Mouse (Mus musculus) spleen, adult 12 weeks (tissue): ENCODE results near the gene Khnyn.
A peak's percentile ranks its signal among the peaks of the same experiment; 100 is the strongest.

Source experiments
- DNase-seq: peaks from one replicate; pipeline ENCODE4 v3.0.0; 2022; ENCODE audit warnings: low spot score

Khnyn gene

DNA sequence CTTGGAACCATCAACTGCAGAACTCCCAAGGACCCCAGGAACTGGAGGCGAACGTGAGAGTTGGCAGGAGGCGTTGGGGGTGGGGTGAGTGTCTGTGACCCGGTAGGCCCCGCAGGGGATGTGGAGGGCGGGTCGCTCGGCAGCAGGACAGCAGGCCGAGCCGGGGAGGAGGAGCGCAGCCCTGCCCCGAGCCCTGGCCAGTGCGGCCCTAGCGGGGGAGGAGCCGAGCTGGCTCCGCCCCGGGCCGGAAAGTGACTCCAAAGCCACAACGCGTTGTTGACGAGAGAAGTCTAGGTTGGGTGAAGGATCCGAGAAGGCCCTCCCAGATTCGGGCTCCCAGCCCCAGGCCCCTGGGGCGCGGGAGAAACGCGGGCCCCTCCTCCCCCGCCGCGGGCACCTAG, at the start of gene Khnyn:
Gene Khnyn, plus strand, starts transcription at position 235 of the 401 bp plus-strand sequence.
- peak; percentile 74 for DNase-seq

DNA sequence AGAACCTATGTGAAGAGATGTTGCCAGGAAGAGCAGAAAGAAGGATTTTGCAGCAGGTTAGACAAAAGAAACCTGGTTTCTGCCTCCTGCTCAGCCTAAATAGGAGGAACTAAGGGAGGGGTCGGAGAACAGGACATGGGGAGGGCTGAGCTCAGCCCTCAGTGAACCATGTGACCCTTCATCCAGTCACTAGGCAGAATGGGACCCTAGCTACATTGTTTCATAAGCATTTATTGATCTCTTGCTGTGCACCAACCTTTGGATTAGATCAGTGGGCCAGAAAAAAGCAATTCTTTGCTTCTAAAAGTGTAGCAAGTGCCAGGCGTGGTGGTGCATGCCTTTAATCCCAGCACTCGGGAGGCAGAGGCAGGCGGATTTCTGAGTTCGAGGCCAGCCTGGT, 46.4 kb upstream of the Khnyn start:
- no peak for DNase-seq

DNA sequence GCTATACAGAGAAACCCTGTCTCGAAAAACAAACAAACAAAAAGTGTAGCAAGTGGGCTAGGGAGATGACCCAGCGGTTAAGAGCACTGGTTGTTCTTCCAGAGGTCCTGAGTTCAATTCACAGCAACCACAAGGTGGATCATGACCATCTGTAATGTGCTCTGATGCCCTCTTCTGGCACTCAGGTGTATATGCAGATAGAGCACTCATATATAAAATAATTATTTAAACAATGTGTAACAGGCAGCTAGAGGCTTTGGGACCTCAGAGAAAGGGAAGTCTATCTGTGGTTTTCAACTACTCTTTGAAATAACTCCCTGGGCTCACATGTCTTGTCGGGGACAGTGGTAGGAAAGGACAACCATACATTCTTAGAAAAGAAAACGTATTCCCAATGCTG, 46.0 kb upstream of the Khnyn start:
- no peak for DNase-seq

DNA sequence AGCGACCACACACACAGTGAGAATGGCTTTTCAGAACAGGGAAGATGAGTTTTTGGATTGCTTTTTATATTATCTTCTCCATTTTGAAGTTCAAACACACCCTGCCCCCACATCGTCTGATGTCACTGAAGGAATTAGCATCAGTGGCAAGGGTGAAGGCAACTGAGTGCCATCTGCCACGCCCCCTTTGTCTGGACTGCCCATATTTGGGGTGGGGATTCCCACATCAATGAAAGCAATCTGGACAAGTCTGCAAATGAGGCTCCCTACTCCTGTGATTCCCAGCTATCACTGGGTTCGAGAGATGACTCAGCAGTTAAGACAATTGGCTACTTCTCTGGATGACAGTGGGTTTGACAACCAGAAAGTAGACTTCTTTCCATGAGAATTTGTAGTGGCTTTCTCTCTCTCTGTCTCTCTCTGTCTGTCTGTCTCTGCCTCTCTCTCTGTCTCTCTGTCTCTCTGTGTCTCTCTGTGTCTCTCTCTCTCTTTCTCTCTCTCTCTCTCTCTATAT, 43.8 kb upstream of the Khnyn start:
- no peak for DNase-seq

GRCm38 (mm10) chr14:55842794-55843193, 42.0 kb upstream of the Khnyn start:
- DNase-seq, result no peak

DNA sequence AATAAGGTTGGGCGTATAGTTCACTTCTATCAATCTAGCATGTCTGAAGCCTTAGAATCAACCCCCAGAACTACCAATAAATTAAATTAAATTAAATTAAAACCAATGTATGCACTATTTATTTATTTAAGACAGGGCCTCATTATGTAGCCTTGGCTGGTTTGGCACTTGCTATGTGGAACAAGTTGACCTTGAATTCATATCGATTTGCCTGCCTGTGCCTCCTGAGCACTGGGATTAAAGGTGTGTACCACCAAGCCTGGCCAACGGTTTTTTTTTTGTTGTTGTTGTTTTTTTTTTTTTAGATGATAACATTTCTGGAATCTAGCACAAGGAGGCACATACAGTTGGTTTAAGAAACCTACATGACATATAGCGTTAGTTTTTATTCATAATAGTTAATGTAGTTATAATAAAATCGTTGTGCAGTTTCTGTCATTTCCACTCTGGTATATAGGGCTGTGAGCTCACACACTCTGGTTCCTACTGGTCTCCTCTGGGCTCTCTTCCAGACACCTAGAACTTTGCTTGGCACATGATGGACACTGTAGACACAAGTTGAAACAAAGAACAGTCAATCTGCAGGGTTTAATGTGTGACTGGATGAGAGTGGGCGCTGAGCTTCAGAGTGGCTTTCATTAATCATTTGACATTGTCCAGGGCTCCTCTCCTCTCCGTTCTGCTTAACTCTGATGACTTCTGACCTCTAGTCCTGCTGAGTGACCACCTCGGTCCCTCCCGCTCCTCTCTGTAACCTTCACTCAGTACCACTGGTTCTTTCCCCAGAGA, 39.0 kb upstream of the Khnyn start:
- DNase-seq, result no peak

DNA sequence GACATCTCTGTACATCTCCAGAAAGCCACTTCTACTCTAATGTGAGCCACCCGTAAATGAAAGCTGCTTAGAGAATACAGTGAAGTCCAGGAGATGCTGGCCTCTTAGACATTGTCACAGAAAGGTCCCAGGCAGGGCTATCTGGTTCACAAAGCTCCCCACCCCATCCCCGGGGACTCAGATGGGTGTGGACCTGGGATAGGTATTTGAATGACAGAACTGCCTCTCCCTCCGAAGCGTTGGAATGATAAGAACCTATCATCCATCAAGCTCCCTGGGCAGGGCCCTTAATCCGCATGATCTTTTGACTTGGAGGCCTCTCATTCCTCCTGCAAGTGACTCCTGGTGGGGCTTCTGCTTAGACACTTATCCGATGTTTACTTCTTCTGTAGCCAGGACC, 33.9 kb upstream of the Khnyn start:
- DNase-seq, result no peak

GRCm38 (mm10) chr14:55852646-55853551, 31.8 kb upstream of the Khnyn start:
- no peak for DNase-seq

DNA sequence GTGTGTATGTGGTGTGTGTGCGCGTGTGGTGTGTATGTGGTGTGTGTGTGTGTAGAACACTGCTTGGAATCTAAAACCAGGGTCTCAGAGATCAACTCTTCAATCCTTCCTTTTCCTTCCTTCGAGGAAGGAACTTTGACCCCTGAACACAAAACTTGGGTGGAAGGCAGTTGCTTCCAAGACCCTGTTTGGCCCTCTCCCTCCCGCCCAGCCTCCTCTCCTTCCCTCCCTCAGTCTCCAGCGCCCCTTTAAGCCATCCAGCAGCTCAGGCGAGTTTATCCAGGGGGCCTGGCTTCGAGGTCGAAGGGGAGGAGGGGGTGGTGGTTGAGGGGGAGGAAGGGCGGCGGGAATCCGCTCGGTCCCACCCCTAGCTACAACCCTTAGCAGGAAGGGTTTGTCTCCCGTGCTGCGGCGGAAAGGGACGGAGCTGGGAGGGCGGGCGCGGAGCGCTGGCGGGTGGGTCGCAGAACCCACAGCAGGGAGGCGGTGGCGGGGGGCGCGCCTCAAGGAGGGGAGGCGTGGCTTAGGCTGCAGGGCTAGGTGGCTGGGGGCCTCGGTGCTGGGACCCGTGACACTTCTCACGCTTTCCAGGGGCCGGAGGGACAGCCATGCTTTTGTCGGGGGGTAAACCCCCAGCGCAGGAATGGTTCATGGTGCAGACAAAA, 31.0 kb upstream of the Khnyn start, which contains the start of gene Nynrin:
Gene Nynrin, plus strand, starts transcription at position 390 of the 665 bp plus-strand sequence.
- DNase-seq, result no peak

DNA sequence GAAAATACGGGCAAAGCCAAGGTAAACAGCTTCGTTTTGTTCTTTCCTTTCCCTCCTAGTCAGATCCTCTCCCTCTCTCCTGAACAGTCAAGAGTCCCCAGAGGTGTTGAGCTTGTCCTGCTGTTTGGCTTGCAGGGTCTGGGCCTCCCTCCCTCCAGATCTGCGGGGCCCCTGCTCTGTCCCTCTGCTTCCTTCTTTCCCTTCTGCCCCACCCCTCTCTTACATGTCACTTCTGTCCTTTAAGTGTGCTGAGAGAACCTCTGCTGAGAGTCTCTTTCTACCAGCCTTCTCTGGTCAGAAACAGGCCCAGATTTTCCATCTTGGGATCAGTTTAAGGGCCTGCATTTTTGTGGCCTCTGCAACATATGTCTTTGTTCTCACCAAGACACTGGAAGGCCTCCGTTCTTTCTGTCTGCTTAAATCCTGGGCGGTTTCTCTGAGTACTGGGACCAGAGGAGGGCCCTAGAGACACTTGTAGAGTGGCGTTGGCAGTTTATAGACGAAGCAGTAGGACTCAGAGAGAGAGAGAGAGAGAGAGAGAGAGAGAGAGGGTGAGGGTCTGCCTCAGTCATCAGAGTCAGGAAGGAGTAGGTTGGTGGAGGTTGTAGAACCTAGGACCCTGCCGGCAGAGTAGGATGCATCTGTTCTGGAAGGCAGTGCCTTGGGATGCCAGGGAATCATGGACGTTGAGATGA, 30.2 kb upstream of the Khnyn start:
- no peak for DNase-seq

- no peak for DNase-seq
These were observed 29.6 kb upstream of the Khnyn start for GRCm38 (mm10) chr14:55855101-55855561.

DNA sequence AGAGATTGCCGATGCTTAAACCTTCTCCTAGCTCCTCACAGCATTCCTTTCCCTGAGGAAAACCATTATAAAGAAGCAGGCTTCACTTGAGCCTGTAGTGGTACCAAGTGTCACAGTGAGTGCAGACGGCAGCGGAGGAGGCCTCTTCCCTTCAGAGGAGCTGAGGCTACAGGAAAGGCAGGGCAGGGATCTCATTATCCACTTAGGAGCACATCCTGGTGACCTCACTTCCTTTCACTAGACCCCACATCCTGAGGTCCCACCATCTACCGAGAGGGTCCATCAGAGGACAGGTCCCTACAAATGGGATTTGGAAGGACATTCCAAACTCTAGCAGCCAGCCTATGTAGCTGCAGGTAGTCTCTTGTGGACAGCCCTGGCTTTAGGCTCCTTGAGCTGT, 27.2 kb upstream of the Khnyn start:
- no peak for DNase-seq

DNA sequence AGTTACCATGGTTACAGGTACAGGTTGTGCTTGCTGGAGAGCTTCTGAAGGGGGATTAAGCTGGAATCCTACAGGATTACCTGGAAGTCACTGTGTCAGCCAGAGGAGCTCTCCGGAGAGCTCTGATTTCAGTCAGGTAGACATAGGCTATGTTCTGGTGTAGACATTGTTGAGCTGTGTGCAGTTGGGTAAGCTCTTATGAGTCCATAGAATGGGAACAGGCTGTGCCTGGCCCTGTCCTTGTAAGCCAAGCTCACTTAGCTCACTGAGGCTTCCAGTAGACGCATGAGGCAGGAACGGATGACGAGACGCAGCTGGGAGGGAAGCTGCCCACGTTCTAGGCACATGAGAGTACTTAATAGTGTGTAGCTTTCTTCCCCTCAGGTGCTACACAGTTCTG, 22.6 kb upstream of the Khnyn start:
- no peak for DNase-seq

DNA sequence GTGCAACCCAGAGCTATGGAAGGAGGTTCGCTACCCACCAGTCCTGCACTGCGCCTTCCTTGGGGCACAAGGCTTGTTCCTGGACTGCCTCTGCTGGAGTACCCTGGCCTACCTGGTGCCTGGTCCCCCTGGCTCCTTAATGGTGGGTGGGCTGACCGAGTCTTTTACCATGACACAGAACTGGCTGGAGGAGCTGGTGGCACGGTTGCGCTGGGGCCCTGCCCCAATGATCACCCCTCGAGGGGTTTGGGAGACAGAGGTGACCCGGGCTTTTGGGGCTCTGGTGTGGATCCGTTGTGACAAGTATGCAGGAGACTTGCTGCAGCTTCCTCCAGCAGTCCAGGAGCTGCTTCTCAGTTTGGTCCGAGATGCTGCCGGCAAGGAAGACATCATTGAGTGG, 21.8 kb upstream of the Khnyn start:
- no peak for DNase-seq

DNA sequence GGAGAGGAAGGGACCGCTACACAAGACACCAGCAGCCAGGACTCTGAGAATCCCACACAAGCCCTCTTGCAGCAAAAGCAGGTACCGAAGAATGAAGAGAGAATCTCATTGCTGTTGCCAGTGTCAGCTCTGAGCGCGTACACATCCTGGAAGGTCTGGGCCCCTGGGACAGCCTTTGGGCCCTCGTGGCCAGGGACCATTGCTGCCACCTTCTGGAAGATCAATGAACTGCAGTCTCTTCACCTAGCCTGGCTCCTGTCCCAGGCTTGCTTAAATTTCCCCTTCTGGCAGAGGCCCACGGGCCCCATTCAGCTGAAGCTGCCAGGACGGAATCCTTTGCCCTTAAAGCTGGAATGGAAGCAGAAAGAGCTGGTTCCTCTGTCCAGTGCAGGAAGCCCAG, 21.0 kb upstream of the Khnyn start:
- no peak for DNase-seq

GRCm38 (mm10) chr14:55866962-55867361, 17.8 kb upstream of the Khnyn start:
- no peak for DNase-seq

GRCm38 (mm10) chr14:55868230-55869026, 16.3 kb upstream of the Khnyn start:
- DNase-seq, result no peak

GRCm38 (mm10) chr14:55869538-55869937, 15.2 kb upstream of the Khnyn start:
- no peak for DNase-seq

GRCm38 (mm10) chr14:55872039-55872438, 12.7 kb upstream of the Khnyn start:
- DNase-seq, result no peak

DNA sequence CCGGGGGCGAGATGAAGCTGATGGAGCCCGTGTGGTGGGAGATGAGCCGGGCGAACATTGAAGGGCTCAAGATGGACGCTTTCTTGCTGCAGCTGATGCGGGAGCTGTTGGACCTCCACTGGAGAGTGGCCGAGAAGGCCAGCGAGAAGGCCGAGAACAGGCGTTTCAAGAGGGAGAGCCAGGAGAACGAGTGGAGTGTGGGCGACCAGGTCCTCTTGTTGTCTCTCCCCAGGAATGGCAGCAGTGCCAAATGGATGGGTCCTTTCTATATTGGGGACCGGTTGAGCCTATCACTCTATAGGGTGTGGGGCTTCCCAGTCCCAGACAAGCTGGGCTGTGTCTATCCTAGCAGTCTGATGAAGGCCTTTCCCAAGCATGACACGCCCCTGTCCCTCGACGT, 12.2 kb upstream of the Khnyn start:
- no peak for DNase-seq

GRCm38 (mm10) chr14:55873242-55873713, 11.5 kb upstream of the Khnyn start:
- no peak for DNase-seq
